Mouse (Mus musculus): ENCODE measurements around the gene Olfm2.

GRCm38 (mm10) chr9:20710471-20710870 lies 35.7 kb downstream of the Olfm2 start:
- TF ChIP-seq CTCF (IDR thresholded peaks at IDR 0.05; ENCODE audit: low read depth, low read length) (no peak), POLR2AphosphoS5 (IDR thresholded peaks at IDR 0.05; ENCODE audit: insufficient replicate concordance, low read depth, low read length) (no peak), GATA1 (IDR thresholded peaks at IDR 0.05; ENCODE audit: borderline replicate concordance, low read length) (no peak), GATA2 (IDR thresholded peaks at IDR 0.05; ENCODE audit: borderline replicate concordance, low read depth, low read length) (no peak), TAL1 (conservative IDR thresholded peaks at IDR 0.05; ENCODE audit: low read depth, low read length) (no peak)

All from G1E (cell line).